Mouse (Mus musculus) liver, embryonic 14.5 days (tissue): ENCODE data around the gene Fam151a. TPM values are rescaled to one million over a fixed set of nuclear protein-coding genes. Genes with fewer than 3 reads are reported as not detected.
"Not testable (repeated sequence)": the region's sequence is repeated elsewhere in the genome, so short reads cannot be mapped to it uniquely, and the experiment has no call there.

ENCODE experiments used
- ATAC-seq: fragments of 200-750 bp; cut with Nextera tagmentation; 2 replicates; pipeline ENCODE4 v1.8.0; 2017; ENCODE audit warnings: moderate number of reproducible peaks, mild to moderate bottlenecking, moderate library complexity; ENCODE audit not compliant: insufficient read depth
- DNase-seq, 3 experiments: peaks; one replicate each; pipeline ENCODE4 v3.0.0-alpha.2; 2012 to 2013; ENCODE audit warnings: low read depth in 3 of 3, low spot score in 3 of 3
- H3K27ac ChIP-seq: fragments of 300-500 bp; sonication (generic); 2 replicates; pipeline ENCODE4 v1.5.1; 2014; ENCODE audit warnings: moderate library complexity, mild to moderate bottlenecking, control low read depth, inconsistent platforms
- H3K27me3 ChIP-seq: fragments of 300-500 bp; sonication (generic); 2 replicates; pipeline ENCODE4 v1.6.1; 2014; ENCODE audit warnings: mild to moderate bottlenecking, low read length, moderate library complexity; ENCODE audit not compliant: control insufficient read depth, insufficient read depth
- H3K36me3 ChIP-seq: fragments of 300-500 bp; sonication (generic); replicated peaks from 2 replicates; pipeline ENCODE4 v1.6.1; 2014; ENCODE audit warnings: low read depth; ENCODE audit not compliant: control insufficient read depth, insufficient read depth
- H3K4me1 ChIP-seq, 2 experiments: fragments of 200-500 bp in 1 of 2; fragments of 300-500 bp in 1 of 2; sonication (generic) in 1 of 2; replicated peaks; 2 replicates each; pipeline ENCODE4 v1.6.1; 2012 to 2014; ENCODE audit warnings: antibody characterized with exemption in 1 of 2, inconsistent platforms in 1 of 2, low read length in 1 of 2; ENCODE audit not compliant: control insufficient read depth in 2 of 2, insufficient read depth in 2 of 2
- H3K4me2 ChIP-seq: fragments of 300-500 bp; sonication (generic); 2 replicates; pipeline ENCODE4 v1.6.1; 2014; ENCODE audit warnings: low read depth, mild to moderate bottlenecking, control low read depth, moderate library complexity
- H3K4me3 ChIP-seq, 2 experiments: fragments of 200-500 bp in 1 of 2; fragments of 300-500 bp in 1 of 2; sonication (generic) in 1 of 2; 2 replicates each; pipeline ENCODE4 v1.5.1; 2012 to 2014; ENCODE audit warnings: low read depth in 2 of 2, low read length in 2 of 2, mild to moderate bottlenecking in 2 of 2, control low read depth in 1 of 2, inconsistent platforms in 1 of 2, moderate library complexity in 1 of 2; ENCODE audit not compliant: insufficient read depth in 1 of 2
- H3K9ac ChIP-seq: fragments of 300-500 bp; sonication (generic); replicated peaks from 2 replicates; pipeline ENCODE4 v1.6.1; 2014; ENCODE audit warnings: mild to moderate bottlenecking, control low read depth, moderate library complexity
- H3K9me3 ChIP-seq: fragments of 300-500 bp; sonication (generic); 2 replicates; pipeline ENCODE4 v1.6.1; 2016; ENCODE audit warnings: low read length, mixed read lengths; ENCODE audit not compliant: control insufficient read depth
- CTCF ChIP-seq: IDR thresholded peaks from 2 replicates; pipeline ENCODE4 v1.5.1; 2016; ENCODE audit warnings: antibody characterized with exemption, low read depth, control low read depth
- EP300 ChIP-seq: IDR thresholded peaks from 2 replicates; pipeline ENCODE4 v1.6.1; 2016; ENCODE audit warnings: antibody characterized with exemption, low read depth
- WGBS: fragments of 180-500 bp; shearing (Covaris S2); extraction: QIAGEN DNeasy Blood & Tissue Kit; methylation state at CpG from one replicate; pipeline ENCODE4 v1.1.7; 2014; ENCODE audit not compliant: insufficient replicate concordance; 5-methylcytosine and 5-hydroxymethylcytosine counted together
- polyA plus RNA-seq, 2 experiments: library from polyadenylated mRNA; depleted of rRNA in 1 of 2; stranded (reverse) in 1 of 2; unstranded in 1 of 2; fragments of >200 nt; fragmentation: Nextera tagmentation in 1 of 2; extraction: Ambion mirVana in 1 of 2; gene quantifications; 2 replicates each; pipeline versions ENCODE4 v1.2.1 to v1.2.3; 2012 to 2014

Gene Fam151a
- polyA plus RNA-seq, 2 experiments: 0.03 TPM; not detected in 1

DNA sequence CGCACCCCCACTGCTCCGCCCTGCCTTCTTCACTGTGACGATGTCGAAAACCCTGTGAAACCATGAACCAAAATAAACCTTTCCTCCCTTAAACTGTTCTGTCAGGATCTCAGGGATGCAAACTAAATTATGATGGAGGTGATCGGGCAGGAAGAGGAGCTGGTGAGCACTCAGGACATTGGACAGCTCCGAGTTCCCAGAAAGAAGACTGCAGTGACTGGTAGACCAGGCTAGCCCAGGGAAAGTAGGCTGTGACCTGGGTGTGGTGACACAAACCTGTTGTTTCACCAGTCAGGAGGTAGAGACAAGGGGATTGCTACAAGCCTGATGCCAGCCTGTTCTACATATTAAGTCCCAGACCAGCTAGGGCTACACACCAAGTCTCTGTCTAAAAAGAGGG is 20.1 kb upstream of the Fam151a start:
- ATAC-seq (no peak), DNase-seq (no peak)
- Histone ChIP-seq H3K27me3 (no peaks in the 10 kb centered on the region), H3K36me3 (no peaks in the 10 kb centered on the region), H3K4me2 (no peak overlapping the region), H3K9ac (no peak overlapping the region), H3K4me3 (no peak overlapping the region), H3K9me3 (no peaks in the 10 kb centered on the region), H3K4me1 (no peaks in the 10 kb centered on the region), H3K27ac (no peak overlapping the region)
- 69% methylated on average over 6 of the region's 6 CpGs for WGBS
- no peak for TF ChIP-seq EP300
- TF ChIP-seq CTCF: no peak

- 58% methylated on average over 4 of the region's 4 CpGs for WGBS
Observed at GRCm38 (mm10) chr4:106720631-106721030, 13.1 kb upstream of the Fam151a start.

GRCm38 (mm10) chr4:106730814-106731213 is 2.9 kb upstream of the Fam151a start, which contains the start of gene Mroh7:
Gene Mroh7, minus strand, starts transcription at chr4:106730925.
- no peaks in the 10 kb centered on the region for H3K36me3 ChIP-seq
- no peak within 1 kb of the TSS for H3K9ac ChIP-seq
- no peak within 1 kb of the TSS for H3K27ac ChIP-seq
- ATAC-seq: no peak
- no peaks in the 10 kb centered on the region for H3K4me1 ChIP-seq
- TF ChIP-seq EP300 (no peak), CTCF (no peak)
- H3K4me2 ChIP-seq: no peak within 1 kb of the TSS
- DNase-seq: no peak
- H3K9me3 ChIP-seq: no peaks in the 10 kb centered on the region
- no peak within 1 kb of the TSS for H3K4me3 ChIP-seq
- H3K27me3 ChIP-seq: no peaks in the 10 kb centered on the region
- WGBS: 58% methylated on average over 7 of the region's 7 CpGs

More at GRCm38 (mm10) chr4:106720631-106721030, 13.1 kb upstream of the Fam151a start:
- Histone ChIP-seq H3K27ac (no peak overlapping the region), H3K9me3 (no peaks in the 10 kb centered on the region), H3K36me3 (no peaks in the 10 kb centered on the region), H3K4me3 (no peak overlapping the region), H3K9ac (no peak overlapping the region), H3K4me2 (no peak overlapping the region), H3K27me3 (no peaks in the 10 kb centered on the region), H3K4me1 (no peaks in the 10 kb centered on the region)
- no peak for DNase-seq
- no peak for ATAC-seq
- TF ChIP-seq EP300 (no peak), CTCF (no peak)

DNA sequence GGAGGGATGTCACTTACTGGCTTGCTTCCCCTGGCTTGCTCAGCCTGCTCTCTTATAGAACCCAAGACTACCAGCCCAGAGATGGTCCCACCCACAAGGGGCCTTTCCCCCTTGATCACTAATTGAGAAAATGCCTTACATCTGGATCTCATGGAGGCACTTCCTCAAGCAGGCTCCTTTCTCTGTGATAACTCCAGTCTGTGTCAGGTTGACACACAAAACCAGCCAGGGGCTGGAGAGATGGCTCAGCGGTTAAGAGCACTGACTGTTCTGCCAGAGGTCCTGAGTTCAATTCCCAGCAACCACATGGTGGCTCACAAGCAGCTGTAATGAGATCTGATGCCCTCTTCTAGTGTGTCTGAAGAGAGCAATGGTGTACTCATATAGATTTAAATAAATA is 3.2 kb downstream of the Fam151a start:
- not testable (repeated sequence) for H3K36me3 ChIP-seq, DNase-seq, H3K9me3 ChIP-seq, ATAC-seq, H3K9ac ChIP-seq, H3K4me3 ChIP-seq, H3K4me1 ChIP-seq, H3K27me3 ChIP-seq, H3K4me2 ChIP-seq, H3K27ac ChIP-seq
- WGBS: 85% methylated on average over 1 of the region's 1 CpGs

DNA sequence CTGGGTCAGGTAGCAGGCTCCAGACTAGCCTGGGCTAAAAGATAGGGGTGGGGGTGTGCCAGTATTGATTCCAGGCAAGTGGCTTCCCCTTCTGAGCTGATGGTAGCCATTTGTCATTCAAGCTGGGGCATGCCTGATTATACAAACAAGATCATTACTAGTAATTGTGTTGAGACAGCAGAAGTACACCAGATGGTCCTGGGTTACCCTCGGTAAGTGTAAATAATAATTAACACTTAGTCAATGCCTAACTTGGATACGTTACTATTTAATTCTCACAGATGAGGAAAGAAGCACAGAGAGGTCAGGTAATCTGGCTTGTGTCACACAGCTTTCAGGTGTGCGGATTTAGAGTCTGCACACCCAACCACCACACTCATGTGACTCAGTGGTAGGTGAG is 4.2 kb downstream of the Fam151a start:
- no peak for TF ChIP-seq CTCF
- no peak for TF ChIP-seq EP300
- H3K27ac ChIP-seq: no peak overlapping the region
- no peaks in the 10 kb centered on the region for H3K27me3 ChIP-seq
- no peaks in the 10 kb centered on the region for H3K4me1 ChIP-seq
- H3K4me3 ChIP-seq: no peak overlapping the region
- DNase-seq (no peak), ATAC-seq (no peak)
- no peak overlapping the region for H3K9ac ChIP-seq
- H3K9me3 ChIP-seq: no peaks in the 10 kb centered on the region
- no peak overlapping the region for H3K4me2 ChIP-seq
- no peaks in the 10 kb centered on the region for H3K36me3 ChIP-seq
- 57% methylated on average over 3 of the region's 3 CpGs for WGBS
